Mouse (Mus musculus) liver, embryonic 14.5 days (tissue): ENCODE measurements at regions not wholly inside any gene's neighbourhood (a gene's known extent, or its start where the extent isn't known, plus 50 kb on each side); places are given as distances from the start of the nearest gene placed in this dataset.

Experiments
- ATAC-seq: fragments of 200-750 bp; cut with Nextera tagmentation; 2 replicates; pipeline ENCODE4 v1.8.0; 2017; ENCODE audit warnings: moderate number of reproducible peaks, mild to moderate bottlenecking, moderate library complexity; ENCODE audit not compliant: insufficient read depth
- DNase-seq, 3 experiments: peaks; one replicate each; pipeline ENCODE4 v3.0.0-alpha.2; 2012 to 2013; ENCODE audit warnings: low read depth in 3 of 3, low spot score in 3 of 3
- H3K27ac ChIP-seq: fragments of 300-500 bp; sonication (generic); 2 replicates; pipeline ENCODE4 v1.5.1; 2014; ENCODE audit warnings: moderate library complexity, mild to moderate bottlenecking, control low read depth, inconsistent platforms
- H3K27me3 ChIP-seq: fragments of 300-500 bp; sonication (generic); 2 replicates; pipeline ENCODE4 v1.6.1; 2014; ENCODE audit warnings: mild to moderate bottlenecking, low read length, moderate library complexity; ENCODE audit not compliant: control insufficient read depth, insufficient read depth
- H3K36me3 ChIP-seq: fragments of 300-500 bp; sonication (generic); replicated peaks from 2 replicates; pipeline ENCODE4 v1.6.1; 2014; ENCODE audit warnings: low read depth; ENCODE audit not compliant: control insufficient read depth, insufficient read depth
- H3K4me1 ChIP-seq, 2 experiments: fragments of 200-500 bp in 1 of 2; fragments of 300-500 bp in 1 of 2; sonication (generic) in 1 of 2; replicated peaks; 2 replicates each; pipeline ENCODE4 v1.6.1; 2012 to 2014; ENCODE audit warnings: antibody characterized with exemption in 1 of 2, inconsistent platforms in 1 of 2, low read length in 1 of 2; ENCODE audit not compliant: control insufficient read depth in 2 of 2, insufficient read depth in 2 of 2
- H3K4me2 ChIP-seq: fragments of 300-500 bp; sonication (generic); 2 replicates; pipeline ENCODE4 v1.6.1; 2014; ENCODE audit warnings: low read depth, mild to moderate bottlenecking, control low read depth, moderate library complexity
- H3K4me3 ChIP-seq, 2 experiments: fragments of 200-500 bp in 1 of 2; fragments of 300-500 bp in 1 of 2; sonication (generic) in 1 of 2; 2 replicates each; pipeline ENCODE4 v1.5.1; 2012 to 2014; ENCODE audit warnings: low read depth in 2 of 2, low read length in 2 of 2, mild to moderate bottlenecking in 2 of 2, control low read depth in 1 of 2, inconsistent platforms in 1 of 2, moderate library complexity in 1 of 2; ENCODE audit not compliant: insufficient read depth in 1 of 2
- H3K9ac ChIP-seq: fragments of 300-500 bp; sonication (generic); replicated peaks from 2 replicates; pipeline ENCODE4 v1.6.1; 2014; ENCODE audit warnings: mild to moderate bottlenecking, control low read depth, moderate library complexity
- H3K9me3 ChIP-seq: fragments of 300-500 bp; sonication (generic); 2 replicates; pipeline ENCODE4 v1.6.1; 2016; ENCODE audit warnings: low read length, mixed read lengths; ENCODE audit not compliant: control insufficient read depth
- CTCF ChIP-seq: IDR thresholded peaks from 2 replicates; pipeline ENCODE4 v1.5.1; 2016; ENCODE audit warnings: antibody characterized with exemption, low read depth, control low read depth
- EP300 ChIP-seq: IDR thresholded peaks from 2 replicates; pipeline ENCODE4 v1.6.1; 2016; ENCODE audit warnings: antibody characterized with exemption, low read depth
- WGBS: fragments of 180-500 bp; shearing (Covaris S2); extraction: QIAGEN DNeasy Blood & Tissue Kit; methylation state at CpG from one replicate; pipeline ENCODE4 v1.1.7; 2014; ENCODE audit not compliant: insufficient replicate concordance; 5-methylcytosine and 5-hydroxymethylcytosine counted together

DNA sequence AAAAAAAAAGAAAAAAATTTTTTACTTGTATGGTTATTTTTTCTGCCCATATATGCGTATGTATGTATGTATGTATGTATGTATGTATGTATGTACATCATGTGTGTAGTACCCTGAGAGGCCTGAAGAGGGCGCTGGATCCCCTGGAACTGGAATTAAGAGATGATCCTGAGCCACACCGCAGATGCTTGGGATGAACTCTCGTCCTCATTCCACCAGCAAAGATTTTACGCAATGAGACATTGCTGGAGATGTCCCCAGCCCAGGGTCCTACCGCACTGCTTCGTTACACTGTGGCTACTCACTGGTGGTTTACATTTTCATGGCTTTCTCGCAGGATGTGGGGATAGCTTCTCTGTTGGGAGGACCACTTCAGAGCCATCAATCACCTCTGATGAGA, 53.5 kb upstream of the Exoc6 start:
- no peak for DNase-seq
- Histone ChIP-seq H3K9ac (no peak overlapping the region), H3K27ac (no peak overlapping the region), H3K4me1 (peaks cover 11 to 33% of the 10 kb centered on the region in 2 experiments), H3K27me3 (no peaks in the 10 kb centered on the region), H3K36me3 (no peaks in the 10 kb centered on the region), H3K9me3 (peaks cover 3% of the 10 kb centered on the region; the same call in 1 of the 2 replicates), H3K4me2 (no peak overlapping the region), H3K4me3 (no peak overlapping the region)
- 77% methylated on average over 8 of the region's 8 CpGs for WGBS
- ATAC-seq: no peak
- TF ChIP-seq EP300: no peak
- peak; percentile 47 for TF ChIP-seq CTCF

DNA sequence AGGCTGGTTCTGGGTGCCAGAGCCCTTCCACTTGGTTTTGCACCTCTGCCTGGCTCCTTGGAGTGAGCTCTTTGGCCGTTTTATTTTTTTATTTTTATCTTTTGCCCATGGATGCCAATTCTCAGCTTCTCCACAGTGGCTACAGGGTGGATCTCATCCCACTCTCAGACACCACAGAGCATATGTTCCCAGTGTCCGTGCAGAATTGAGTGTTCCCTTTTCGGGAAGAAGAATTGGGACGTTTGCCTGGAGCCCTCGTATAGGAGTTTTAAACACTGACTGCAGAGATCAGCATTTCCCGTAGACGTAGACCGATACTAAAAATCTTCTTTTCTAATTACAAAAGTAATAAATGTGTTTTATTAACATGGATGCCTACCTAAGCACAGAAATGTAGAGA, 53.1 kb upstream of the Exoc6 start:
- Histone ChIP-seq H3K4me3 (no peak overlapping the region), H3K9me3 (peaks cover 3% of the 10 kb centered on the region; the same call in 1 of the 2 replicates), H3K36me3 (no peaks in the 10 kb centered on the region), H3K9ac (no peak overlapping the region), H3K27ac (no peak overlapping the region), H3K27me3 (no peaks in the 10 kb centered on the region), H3K4me2 (no peak overlapping the region), H3K4me1 (peaks cover 11 to 33% of the 10 kb centered on the region in 2 experiments)
- ATAC-seq (no peak), DNase-seq (no peak)
- TF ChIP-seq CTCF (no peak), EP300 (no peak)
- WGBS: 83% methylated on average over 8 of the region's 8 CpGs

DNA sequence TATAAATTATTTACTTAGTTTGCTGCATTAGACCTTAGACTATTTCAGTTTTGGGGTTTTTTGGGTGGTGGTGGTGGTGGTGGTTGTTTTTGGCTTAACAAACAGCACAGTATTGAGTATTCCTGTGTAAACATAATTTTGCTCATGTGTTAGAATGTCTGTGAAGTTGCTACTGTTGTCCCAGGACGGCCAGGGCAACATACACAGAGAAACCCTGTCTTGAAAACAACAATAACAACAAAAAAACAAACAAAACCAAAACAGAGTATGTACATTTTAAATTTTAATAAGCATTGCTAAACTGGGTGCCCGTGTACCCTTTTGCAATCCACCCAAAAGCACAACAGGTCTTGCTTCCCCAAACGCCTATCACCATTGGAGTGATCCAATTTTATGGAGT, 51.8 kb upstream of the Exoc6 start:
- 61% methylated on average over 3 of the region's 3 CpGs for WGBS
- H3K9ac ChIP-seq: no peak overlapping the region
- TF ChIP-seq EP300: no peak

More for the DNA sequence above, 51.8 kb upstream of the Exoc6 start:
- H3K4me1 ChIP-seq: peaks cover 9 to 22% of the 10 kb centered on the region in 2 experiments
- H3K9me3 ChIP-seq: peaks cover 3% of the 10 kb centered on the region; the same call in 1 of the 2 replicates
- ATAC-seq (no peak), DNase-seq (no peak)
- no peaks in the 10 kb centered on the region for H3K36me3 ChIP-seq
- H3K27ac ChIP-seq: no peak overlapping the region
- no peaks in the 10 kb centered on the region; the same call in 1 of the 2 replicates for H3K27me3 ChIP-seq
- no peak overlapping the region for H3K4me3 ChIP-seq
- H3K4me2 ChIP-seq: no peak overlapping the region
